Mouse (Mus musculus): ENCODE data around the gene Abhd17b.
"Not testable (repeated sequence)": the region's sequence is repeated elsewhere in the genome, so short reads cannot be mapped to it uniquely, and the experiment has no call there.

Abhd17b gene

DNA sequence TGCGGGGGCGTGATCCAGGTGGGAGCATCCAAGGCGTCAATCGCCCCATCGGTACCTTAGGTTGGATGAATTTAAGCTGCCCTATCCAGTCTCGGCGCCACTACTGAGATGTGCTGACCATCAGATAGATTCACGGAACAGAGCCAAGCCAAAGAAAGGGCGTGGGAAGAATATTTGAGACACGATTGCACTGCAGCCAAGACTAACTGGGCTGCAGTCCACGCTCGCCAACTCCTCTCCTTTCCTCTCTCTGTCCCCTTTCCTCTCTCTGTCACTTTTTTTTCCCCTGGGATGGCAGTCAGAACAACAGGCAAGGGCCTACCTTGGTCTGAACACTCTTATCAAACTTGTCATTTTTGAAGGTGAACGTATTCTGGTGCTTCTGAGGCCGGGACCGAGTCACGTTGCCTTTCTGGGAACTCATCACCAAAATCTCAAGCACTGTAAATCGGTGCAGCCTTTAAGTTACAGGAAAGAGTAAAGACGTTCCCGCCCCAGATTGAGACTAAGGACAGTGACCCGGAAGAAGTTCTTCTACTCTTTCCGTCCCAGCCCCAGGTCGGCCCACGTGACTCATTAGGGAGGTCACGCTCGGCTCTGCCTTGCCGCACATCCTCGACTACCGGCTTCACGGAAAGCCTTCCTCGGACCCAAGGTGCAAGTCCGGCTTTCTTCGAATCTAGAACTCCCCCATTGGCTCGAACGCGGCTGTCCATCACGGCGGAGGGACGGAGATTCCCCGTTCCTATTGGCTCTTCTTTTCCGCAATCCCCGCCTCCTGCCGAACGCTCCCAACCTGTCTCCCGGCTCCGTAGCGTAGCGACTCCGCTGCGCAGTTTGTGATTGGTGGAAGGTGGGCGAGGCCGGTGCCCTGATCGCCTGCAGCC, 457 bp upstream of the Abhd17b start, which contains the start of gene 1110059E24Rik:
TSS of gene 1110059E24Rik (minus strand) at position 692 of the 887 bp plus-strand sequence.
- in situ Hi-C loops (cut with MboI, MseI): no loop called here

DNA sequence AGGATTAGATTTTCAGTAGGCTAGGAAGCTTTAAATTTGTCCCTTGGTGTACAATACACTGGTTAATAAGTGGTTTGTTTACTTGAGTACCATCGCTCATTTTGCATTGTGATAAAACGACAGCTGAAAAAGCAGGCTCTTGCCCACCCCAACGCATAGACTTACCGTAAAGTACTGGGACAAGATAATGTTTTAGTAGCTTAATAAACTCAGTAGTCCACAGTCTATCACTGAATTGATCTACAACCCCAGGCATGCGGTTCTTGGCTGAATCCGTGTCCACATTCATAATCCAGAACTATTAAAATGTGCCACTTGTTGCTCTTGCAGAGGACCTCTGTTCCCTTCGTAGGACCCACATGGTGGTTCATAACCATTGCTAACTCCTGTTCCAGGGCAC, 1.8 kb downstream of the Abhd17b start:
- in situ Hi-C loops (cut with MboI, MseI): no loop called here

DNA sequence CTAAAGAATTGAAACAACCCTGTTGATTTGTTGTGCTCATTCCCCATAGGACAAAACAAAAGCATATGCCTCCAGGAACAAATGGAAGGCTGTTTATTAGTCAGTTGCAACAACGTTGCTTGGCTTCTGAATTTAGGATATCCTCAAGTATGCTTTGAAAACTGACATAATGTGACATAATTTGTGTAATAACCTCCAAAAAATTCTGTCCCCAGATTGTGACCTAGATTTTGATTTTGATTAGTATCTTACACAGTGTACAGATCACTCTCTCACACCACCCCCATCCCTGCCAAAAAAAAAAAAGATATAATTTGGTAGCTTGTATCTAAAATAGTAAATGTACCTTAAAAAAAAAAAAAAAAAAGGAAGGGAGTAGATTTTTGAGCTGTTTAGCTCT, 7.7 kb downstream of the Abhd17b start:
- in situ Hi-C loops (cut with MboI, MseI): no loop called here

DNA sequence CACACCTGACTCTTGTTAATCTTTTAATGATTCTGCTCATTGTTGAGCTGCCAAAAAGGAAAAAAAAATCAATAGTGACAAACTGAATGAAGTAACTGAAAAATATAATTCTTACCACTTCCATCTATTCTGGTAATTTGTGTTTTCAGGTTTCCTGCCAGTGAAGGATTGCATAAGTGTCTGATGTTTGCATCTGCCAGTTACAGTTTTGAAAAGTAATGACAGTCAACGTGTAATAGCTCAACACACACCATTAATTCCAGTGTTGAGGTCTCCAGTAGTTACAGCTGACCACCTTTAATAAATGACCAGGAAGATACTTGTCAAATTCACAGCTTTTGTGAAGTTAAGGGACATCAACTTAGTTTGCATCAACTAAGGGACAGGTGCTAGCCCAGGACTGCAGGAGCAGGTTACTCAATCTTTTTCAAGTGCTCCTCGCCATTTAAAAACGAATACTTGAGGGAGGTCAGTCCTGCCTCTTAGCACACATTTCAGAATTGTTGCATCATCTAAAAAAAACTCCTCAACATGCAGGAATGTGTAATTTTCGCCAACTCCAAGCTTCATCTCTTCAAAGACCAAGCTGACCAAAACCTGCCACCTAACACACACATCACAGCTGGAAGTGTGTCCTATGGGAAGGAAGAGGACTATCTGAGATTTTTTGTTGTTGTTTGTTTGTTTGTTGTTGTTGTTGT, 10.9 kb downstream of the Abhd17b start:
- in situ Hi-C loops (cut with MboI, MseI): no loop called here

DNA sequence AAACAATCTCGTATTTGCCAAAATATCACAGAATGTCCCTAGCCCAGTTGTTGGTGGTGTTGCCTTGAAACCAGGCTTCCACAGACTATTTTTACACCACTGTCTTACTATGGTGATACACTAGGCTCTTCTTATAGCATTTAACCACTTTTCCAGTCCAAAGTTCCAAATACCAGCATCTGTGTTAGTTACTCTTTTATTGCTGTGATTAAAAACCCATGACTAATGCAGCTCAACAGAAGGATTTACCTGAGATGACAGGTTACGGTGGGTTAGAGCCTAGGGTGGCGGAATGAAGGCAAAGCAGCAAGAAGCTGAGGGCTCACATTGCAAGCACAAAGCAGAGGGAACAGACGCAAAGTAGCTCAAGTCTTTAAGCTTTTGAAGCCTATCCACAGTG, 16.7 kb downstream of the Abhd17b start:
- in situ Hi-C loops (cut with MboI, MseI): no loop called here

DNA sequence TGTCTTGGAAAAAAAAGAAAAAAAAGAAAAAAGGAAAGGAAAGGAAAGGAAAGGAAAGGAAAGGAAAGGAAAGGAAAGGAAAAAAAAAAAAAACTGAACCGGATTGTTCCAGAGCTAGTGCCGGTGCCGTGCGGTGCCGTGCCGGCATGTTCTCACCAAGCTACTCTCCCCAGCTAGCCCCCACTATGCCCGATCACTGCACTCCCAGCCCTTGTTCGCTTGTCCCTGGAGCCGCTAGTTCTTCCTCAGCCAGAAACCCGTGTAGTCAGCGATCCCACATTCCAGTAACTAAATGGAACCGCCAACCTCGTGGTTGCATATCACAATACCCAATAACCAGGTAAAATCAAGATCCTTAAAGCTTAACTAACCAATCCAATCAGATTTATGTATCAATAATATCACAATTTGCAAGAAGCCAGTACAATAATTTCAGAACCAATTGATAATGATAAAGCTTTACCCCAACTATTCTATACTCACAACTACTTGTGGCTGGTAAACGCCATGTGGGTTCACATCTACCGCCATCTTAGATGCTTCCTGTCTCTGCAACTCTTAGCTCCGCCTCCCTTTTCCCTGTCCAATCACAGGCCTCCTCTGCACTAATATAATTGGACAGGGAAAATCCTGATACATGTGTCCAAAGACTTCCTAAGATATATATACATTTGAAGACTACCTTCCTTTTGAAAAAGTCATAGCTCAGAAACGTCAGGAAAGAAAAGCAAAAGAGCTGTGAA, 21.5 kb downstream of the Abhd17b start:
- in situ Hi-C loops (cut with MboI, MseI): no loop called here

DNA sequence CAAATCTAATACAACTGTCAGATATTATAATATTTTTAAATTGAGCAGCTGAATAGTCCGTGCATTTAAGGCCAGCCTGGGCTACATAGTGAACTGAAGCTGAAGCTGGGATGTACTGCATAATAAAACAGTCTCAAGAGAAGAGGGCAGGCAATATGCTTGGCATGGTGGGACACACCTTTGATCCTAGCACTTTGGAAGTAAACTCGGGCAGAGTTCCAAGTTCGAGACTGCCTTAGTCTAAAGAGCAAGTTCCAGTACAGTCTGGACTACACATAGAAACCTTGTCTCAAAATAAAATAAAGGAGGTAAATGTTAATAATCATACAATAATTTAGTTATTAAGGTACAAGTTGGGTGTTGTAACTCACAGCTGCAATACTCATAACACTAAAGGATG, 27.1 kb downstream of the Abhd17b start:
- in situ Hi-C loops (cut with MboI, MseI): no loop called here

DNA sequence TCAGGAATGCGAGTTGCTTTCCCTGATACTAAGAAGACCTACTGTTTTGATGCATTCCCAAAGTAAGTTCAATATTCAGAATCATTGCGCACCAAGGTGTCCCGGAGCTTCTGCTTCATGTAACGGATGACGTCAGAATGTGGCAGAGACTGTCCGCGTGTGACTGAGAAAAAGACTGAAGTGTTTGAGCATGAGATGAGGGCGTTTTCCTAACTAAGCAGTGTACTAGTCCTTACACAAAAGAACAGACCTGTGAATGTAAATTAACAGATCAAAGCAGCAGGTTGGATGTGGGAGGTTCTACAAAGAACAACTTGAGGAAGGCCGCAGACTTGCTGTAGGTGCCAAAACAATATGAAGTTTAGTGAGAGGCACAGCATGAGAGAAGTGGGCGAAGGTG, 28.0 kb downstream of the Abhd17b start:
- in situ Hi-C loops (cut with MboI, MseI): no loop called here

DNA sequence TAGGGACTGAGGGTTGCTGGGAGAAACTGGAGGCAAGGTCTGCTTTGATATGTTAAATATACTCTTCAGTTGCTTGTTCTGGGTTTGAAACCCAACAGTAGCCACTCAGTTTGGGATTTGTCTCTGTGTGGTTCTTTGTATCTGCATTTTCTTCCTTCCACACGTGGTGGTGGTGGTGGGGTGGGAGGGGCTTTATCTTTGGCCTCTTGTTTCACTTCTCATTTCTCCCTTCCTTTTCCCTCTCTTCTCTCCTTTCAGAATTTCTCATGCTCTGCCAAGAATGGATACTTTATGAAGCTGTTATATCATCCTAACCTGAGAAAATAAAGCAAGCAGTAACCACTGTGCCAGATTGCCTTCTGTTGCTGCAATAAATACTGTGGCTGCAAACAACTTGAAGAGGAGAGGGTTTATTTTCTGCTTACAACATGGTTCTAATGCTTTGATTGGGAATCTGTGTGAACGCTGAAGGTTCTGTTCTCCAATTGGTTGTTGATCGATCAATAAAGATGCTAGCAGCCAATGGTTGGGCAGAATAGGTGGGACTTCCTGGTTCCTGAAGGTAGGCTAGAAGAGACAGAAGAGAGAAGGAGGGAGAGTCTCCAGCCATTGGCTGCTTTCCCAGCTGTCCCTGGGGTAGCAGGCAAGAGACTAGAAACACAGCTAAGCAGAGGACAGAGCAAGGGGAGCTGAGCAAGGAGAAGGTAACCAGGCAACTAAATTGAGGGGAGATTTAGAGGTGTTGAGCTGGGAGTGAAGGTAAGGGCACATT, 60.5 kb downstream of the Abhd17b start:
- in situ Hi-C loops (cut with MboI, MseI): no loop called here

DNA sequence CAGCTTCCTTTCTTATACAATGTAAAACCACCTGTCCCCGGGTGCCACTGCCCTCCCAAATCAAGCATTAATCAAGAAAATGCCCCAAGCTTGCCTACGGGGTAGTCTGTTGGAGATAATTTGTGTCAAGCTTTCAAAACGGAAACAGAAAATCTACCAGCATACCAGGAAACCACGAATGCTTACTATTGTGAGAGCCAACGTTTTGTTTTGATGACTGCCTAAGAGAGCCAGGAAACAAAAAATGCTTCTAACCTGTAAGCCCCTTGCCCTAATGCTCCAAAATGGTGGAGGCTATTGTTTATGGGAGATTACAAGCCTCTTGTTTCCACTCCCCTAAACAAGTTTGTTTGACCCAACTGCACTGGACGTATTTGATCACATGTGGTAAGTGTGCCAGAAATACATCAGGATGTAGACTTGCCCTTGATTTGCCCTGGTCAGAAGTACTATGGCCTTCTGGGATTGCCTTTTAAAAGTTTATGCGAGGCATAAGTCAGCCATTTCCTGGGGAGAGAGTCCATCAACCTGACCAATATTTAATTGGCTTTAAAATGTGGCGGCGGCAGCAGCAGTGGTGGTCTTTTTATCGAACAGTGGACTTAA, 61.4 kb downstream of the Abhd17b start:
- in situ Hi-C loops (cut with MboI, MseI): no loop called here

DNA sequence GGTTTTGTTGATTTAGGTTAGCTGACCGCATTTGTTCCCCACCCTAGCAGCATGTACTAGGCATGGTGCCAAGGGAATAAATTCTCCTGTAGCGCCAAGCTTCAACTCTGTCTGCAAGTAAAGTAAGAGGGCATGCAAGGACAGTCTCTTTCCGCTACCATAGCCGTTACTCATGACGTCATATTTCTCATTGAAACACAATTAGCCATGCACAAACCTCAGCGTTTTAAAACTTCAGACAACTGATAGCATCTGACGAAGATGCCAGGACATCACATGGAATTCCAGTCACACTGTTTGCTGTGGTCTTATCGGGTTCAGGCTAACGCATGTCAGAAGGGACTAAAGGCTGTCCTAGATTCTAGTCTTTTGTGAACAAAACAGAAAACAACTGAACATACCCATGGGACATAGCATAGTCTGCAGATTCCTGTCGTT, 62.0 kb downstream of the Abhd17b start:
- in situ Hi-C loops (cut with MboI, MseI): no loop called here

DNA sequence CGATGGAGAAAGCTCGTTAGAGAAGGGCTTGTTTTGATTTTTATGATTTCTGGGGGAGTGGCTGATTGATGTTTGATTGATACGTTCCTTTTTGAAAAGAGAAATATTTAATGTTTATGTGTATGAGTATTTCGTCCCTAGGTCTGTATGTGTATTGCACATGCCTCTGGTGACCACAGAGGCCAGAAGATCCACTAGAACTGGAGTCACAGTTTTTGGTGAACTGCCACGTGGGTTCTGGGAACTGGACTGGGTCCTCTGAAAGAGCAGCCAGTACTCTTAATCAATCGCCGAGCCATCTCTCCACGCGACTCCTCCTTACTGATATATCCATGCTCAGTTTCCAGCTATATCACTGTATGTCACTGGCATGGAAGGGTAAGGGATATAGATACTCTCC, 62.5 kb downstream of the Abhd17b start:
- in situ Hi-C loops (cut with MboI, MseI): no loop called here

DNA sequence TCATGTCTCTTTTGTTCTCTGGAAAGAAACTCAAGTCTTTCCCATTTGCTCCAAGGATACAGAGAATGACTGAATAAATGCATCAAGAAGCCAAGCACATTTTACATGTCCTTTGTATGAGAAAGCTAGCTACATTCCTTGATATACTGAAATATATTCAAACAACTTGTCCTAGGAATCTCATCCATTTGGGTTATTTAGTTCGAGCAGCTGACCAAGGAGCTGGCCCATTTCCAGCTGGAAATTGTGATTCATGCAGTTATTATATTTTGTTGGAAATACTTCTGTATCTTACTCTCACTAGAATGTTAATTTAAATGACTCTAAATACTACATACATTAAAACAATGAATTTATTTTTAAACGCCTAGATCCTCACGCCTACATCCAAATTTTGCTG, 63.5 kb downstream of the Abhd17b start:
- in situ Hi-C loops (cut with MboI, MseI): no loop called here

DNA sequence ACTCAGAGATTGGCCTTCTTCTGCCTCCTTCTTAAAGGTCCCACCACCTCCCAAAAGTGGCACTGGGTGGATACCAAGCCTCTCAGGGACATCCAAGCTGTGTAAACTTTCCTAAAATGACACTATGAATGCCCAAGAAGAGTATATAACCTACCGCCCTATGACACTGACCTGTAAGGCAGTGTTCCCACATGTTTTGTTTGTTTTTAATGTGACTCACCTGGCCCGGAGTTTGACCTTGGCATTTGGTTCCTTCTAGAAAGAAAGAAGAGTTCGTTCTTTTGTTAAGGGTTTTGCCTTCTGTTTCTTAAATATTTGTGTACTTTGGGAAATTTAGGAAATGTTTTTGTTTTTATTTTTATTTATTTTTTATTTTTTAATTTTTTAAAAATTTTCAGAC, 66.2 kb downstream of the Abhd17b start:
- in situ Hi-C loops (cut with MboI, MseI): no loop called here

DNA sequence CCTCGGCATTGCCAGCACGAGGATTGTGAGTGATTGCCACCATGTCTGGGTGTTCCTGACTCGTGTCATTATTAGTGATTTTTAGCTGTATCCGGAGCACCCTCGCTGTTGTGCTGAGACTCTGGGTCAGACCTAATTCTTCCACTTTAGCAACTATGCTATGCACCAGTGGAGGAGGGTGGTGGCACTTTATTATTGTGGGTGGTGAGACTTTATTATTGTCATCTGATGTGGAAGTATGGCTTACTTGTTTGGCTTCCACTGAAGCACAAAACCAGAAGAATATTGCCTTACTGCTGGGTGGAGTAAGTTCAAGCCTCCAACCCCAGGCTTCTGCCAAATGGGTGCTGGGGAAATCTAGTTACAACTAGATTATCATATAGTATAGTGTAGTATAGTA, 68.0 kb downstream of the Abhd17b start:
- in situ Hi-C loops (cut with MboI, MseI): no loop called here

DNA sequence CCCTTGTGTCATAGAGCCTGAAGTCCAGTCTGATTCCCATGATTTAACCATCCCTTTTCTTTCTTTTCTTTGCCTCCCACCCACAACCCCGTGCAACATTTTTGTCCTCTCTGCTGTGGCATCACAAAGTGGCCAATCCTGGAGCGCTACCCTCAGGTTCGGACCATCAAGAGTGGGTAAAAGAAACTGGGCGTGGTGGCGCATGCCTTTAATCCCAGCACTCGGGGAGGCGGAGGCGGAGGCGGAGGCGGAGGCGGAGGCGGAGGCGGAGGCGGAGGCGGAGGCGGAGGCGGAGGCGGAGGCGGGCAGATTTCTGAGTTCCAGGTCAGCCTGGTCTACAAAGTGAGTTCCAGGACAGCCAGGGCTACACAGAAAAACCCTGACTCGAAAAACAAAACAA, 70.3 kb downstream of the Abhd17b start:
- in situ Hi-C loops (cut with MboI, MseI): not testable (repeated sequence)

DNA sequence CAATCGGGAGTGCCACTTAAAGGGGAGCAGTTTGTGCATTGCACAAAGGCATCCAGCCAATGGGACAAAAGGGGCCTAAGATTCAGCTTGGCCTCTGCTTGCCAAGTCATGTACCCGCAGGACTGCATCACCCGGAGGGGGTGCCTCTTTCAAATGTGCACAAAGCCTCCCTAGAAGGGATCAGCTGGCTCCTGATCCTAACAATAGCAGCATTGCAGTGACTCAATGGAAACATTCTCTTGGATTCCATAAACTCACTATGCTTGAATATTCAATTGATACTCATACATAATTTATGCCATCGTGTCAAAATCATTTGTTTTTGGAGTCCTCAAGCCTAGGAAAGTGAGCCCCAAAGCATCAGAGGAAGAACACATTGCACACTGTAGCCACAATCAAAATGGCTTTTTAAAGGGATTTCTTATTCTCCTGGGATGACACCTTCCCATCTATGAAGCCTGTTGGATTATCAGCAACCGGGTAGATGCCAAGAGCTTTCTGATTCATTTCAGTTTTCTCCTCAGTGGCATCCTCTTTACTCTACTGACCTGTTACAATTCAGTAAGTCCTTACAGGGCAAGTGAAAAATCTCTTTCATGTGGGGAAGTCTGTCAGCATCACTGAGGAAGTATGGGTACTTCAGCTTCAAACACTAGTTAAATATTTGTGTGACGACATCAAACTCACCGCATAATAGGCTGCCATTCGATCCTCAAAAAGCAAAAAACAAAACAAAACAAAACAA, 71.1 kb downstream of the Abhd17b start:
- in situ Hi-C loops (cut with MboI, MseI): no loop called here

DNA sequence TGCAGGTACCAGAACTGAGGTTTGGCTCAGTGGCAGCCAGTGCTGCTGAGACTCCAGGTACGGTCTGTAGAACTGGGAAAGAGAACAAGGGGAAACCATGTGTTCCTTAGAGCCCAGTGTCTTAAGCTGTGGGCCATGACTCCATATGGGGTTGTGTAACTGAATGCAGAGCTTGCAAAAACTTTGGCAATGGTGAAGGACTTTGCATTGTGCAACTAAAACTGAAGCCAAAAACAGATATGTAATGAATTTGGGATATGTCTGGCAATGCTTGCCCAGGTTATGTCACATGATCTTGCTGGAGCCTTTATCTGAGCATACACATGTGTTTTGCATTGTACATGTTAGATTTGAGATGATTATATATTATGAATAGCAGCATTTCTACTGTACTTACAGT, 72.2 kb downstream of the Abhd17b start:
- in situ Hi-C loops (cut with MboI, MseI): no loop called here

DNA sequence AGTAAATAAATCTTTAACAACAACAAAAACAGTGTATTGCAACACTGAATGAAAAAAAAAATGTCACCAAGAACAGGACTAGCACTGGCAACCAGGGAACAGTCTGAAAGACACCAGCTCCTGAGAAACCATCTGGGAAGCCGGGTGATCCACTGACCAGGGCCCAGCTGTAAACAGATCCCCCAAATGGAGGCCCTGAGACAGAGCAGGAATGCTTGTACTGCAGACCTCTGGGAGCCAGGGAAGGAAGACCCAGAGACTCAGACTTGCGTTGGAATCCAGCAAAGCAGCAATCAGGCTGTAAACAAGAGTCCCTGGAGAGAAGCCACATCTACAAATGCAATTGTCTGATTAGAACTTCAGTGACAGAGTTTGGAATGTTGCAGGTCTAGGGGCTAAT, 74.1 kb downstream of the Abhd17b start:
- in situ Hi-C loops (cut with MboI, MseI): no loop called here

DNA sequence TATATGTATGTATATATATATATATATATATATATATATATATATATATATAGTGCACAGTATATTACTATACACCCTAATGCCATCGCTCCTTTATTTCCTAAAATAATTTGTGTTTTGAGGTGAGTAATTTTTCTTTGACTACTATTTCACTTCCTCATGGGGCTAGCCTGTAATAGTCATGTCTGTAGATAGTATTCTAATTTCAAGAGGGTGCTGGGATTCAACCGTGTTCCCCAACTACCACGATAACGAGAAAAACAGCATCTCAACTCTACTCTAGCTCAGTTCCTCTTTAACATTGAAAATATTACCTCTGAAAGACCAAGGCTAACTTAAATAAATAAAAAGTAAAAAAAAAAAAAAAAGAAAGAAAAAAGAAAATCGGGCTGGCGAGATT, 75.4 kb downstream of the Abhd17b start:
- in situ Hi-C loops (cut with MboI, MseI): no loop called here

All from T-helper 1 cell (primary cell).